Mouse (Mus musculus) lung, postnatal 4 days (tissue): ENCODE data around the gene Slc12a8.

Experiments used
- DNase-seq, 2 experiments: peaks; one replicate each; pipeline ENCODE4 v3.0.0; 2021

Gene Slc12a8

DNA sequence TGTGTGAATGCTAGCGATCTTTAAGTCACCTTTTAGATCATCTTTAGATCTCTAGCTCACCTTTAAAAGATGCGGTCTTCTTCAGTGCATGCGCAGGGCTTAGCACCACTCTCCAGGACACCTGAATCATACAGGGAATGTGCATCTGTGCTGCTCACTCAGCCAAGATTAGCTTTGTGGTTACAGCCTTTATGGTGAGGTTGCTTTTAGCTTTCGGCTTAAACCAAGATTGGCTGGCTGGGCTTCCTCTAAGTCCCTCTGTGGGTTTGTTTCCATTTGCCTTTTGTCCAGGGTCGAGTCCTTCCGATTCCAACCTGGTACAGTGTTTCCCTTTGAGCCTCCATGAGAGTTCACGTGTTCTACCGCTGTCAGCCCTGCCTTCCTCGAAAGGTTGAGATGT is 187.2 kb downstream of the Slc12a8 start:
- DNase-seq = no peak

- DNase-seq = peak in 1 of 2 experiments; percentile 45
These were observed 188.1 kb downstream of the Slc12a8 start for GRCm38 (mm10) chr16:33705258-33705657.

DNA sequence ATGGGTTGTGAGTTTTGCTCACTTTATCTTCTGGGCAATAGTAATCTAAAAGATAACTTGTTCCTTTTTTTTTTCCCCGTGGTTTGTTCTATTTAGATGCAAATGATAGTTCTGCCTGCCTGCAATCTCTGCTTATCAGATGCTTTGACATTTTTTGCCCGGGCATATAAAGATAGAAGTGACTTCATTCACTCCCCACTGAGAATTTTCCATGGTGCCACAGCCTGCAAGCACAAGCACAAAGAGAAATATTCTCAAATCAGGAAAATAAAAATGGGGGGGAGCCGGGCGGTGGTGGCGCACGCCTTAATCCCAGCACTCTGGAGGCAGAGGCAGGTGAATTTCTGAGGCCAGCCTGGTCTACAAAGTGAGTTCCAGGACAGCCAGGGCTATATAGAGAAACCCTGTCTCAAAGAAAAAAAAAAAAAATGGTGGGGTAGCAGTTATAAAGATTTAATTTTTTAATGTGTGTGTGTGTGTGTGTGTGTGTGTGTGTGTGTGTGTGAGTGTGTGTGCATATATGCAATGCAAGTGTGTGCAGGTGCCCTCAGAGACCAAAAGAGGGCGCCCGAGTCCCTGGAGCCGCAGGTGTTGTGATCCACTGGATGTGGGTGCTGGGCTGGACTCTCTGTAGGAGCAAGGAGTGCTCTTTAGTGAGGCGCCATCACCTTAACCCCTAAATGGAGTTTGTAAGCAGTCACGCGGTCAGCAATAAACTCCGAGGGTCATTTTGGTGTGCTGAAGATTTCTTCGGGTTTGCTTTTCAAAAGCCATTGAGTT is 189.2 kb downstream of the Slc12a8 start:
- no peak for DNase-seq

DNA sequence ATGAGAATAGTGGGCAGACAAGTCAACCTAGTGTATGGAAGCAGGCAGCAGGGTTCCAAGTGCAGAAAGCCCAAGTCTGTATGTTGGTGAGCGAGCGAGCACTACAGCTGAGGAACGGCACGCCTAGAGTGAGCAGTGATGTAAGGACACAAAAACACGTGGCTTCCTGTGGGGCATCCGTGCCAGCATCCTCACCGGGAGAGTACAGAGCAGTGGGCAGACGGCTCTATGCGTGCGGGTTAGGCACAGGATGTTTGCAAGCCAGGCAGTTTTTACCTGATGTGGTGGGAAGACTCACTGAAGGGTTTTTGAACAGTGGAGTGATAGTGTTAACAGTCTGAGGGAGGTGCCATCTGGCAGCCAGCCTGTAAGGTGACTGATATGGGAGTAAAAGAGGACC is 190.9 kb downstream of the Slc12a8 start:
- DNase-seq = peak in 1 of 2 experiments; percentile 54

DNA sequence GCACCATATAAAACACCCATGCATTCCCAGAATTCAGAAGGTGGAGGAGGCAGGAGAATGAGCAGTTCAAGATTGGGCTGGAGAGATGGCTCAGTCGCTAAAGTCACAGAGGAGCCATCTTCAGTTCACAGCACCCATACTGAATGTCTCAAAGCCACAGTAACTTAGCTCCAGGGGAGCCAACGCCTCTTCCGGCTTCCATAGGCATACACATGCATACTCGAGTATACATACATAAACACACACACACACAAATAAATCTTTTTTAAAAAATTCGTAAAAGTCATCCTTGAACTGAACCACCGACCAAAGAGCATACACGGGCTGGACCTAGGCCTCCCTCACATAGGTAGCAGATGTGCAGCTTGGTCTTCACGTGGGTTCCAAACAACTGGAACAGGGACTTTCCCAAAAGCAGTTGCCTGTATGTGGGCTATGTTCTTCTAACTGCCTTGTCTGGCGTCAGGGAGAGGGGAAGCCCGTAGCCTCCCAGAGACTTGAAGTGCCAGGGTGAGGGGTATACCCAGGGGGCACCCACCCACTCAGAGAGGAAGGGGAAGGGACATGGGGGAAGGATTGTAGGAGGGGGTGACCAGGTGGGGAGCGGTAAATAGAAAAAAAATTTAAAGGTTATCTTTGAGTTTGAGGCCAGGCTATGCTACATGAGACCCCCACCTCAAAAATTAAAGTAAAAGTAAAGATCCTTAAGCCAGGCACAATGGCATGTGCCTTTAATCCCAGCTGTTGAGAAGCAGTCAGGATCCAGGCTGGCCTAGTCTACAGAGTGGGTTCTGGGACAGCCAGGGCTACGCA is 191.7 kb downstream of the Slc12a8 start:
- DNase-seq = no peak
